Mouse (Mus musculus) MN1 (cell line): ENCODE data around the gene Zfp385b.

Source experiments
- DNase-seq: peaks from one replicate; pipeline ENCODE4 v3.0.0-alpha.2; 2016; ENCODE audit warnings: low spot score

Zfp385b gene

GRCm38 (mm10) chr2:77790295-77790694 lies 29.1 kb downstream of the Zfp385b start:
- DNase-seq, result no peak

GRCm38 (mm10) chr2:77781390-77781789 lies 38.0 kb downstream of the Zfp385b start:
- DNase-seq, result no peak

GRCm38 (mm10) chr2:77777781-77778180 lies 41.7 kb downstream of the Zfp385b start:
- DNase-seq, result no peak

GRCm38 (mm10) chr2:77777047-77777686 lies 42.3 kb downstream of the Zfp385b start:
- no peak for DNase-seq

GRCm38 (mm10) chr2:77775247-77775880 lies 44.1 kb downstream of the Zfp385b start:
- DNase-seq, result no peak

GRCm38 (mm10) chr2:77770056-77770697 lies 49.3 kb downstream of the Zfp385b start:
- no peak for DNase-seq

- DNase-seq, result no peak
Observed at GRCm38 (mm10) chr2:77768321-77768886, 51.0 kb downstream of the Zfp385b start.

- DNase-seq, result no peak
Observed at GRCm38 (mm10) chr2:77761967-77762366, 57.5 kb downstream of the Zfp385b start.

GRCm38 (mm10) chr2:77758403-77759071 lies 60.9 kb downstream of the Zfp385b start:
- DNase-seq, result no peak

- no peak for DNase-seq
Observed at GRCm38 (mm10) chr2:77752491-77752890, 66.9 kb downstream of the Zfp385b start.

GRCm38 (mm10) chr2:77749631-77750030 lies 69.8 kb downstream of the Zfp385b start:
- no peak for DNase-seq

- DNase-seq, result no peak
Observed at GRCm38 (mm10) chr2:77746417-77746816, 73.0 kb downstream of the Zfp385b start.

GRCm38 (mm10) chr2:77745246-77745645 lies 74.2 kb downstream of the Zfp385b start:
- no peak for DNase-seq

- no peak for DNase-seq
Observed at GRCm38 (mm10) chr2:77742359-77742758, 77.1 kb downstream of the Zfp385b start.

GRCm38 (mm10) chr2:77730196-77730595 lies 89.2 kb downstream of the Zfp385b start:
- no peak for DNase-seq

- no peak for DNase-seq
Observed at GRCm38 (mm10) chr2:77726798-77727197, 92.6 kb downstream of the Zfp385b start.

GRCm38 (mm10) chr2:77720806-77721205 lies 98.6 kb downstream of the Zfp385b start:
- DNase-seq, result no peak

GRCm38 (mm10) chr2:77716367-77716766 lies 103.1 kb downstream of the Zfp385b start:
- no peak for DNase-seq

GRCm38 (mm10) chr2:77713886-77714285 lies 105.6 kb downstream of the Zfp385b start:
- no peak for DNase-seq

- no peak for DNase-seq
Observed at GRCm38 (mm10) chr2:77711751-77712150, 107.7 kb downstream of the Zfp385b start.

- peak; percentile 27 for DNase-seq
Observed at GRCm38 (mm10) chr2:77709206-77709794, 110.1 kb downstream of the Zfp385b start.

GRCm38 (mm10) chr2:77707138-77707537 lies 112.3 kb downstream of the Zfp385b start:
- no peak for DNase-seq
